Mouse (Mus musculus): ENCODE measurements around the gene Frmpd3. TPM values are rescaled to one million over a fixed set of nuclear protein-coding genes. Genes with fewer than 3 reads are reported as not detected.

Gene Frmpd3
- polyA plus RNA-seq, 1 experiment from 2014 or later = 3.9 TPM

DNA sequence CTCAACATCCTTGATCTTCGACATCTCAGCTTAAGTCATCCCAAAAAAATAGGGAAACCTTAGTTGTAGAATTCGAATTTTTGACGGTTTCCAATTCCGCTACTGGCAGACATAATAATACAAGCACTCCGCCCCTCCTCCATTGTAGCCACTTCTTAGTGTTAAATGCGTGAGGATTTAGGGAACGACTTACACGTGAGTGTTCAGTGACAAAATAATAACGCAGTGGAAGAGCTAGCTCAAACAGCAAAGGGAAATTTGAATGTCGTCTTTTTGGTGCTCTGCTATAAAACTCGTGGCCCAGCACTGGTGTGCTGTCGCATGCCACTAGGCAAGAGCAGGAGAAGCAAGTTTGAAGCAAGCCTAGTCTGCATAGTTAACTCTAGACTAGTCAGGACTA, 115.4 kb downstream of the Frmpd3 start:
- no peaks in the 10 kb centered on the region for H3K36me3 ChIP-seq
- H3K4me3 ChIP-seq = peak overlapping the region; percentile 53
- H3K27ac ChIP-seq = no peak overlapping the region
- 16% methylated on average over 12 of the region's 12 CpGs for WGBS
- H3K9me3 ChIP-seq = no peaks in the 10 kb centered on the region
- ATAC-seq (ENCODE audit: low FRiP score, low read depth) = 0 out of 2 replicates have a peak, but pooled peaks have one; percentile 18
- H3K4me1 ChIP-seq = no peaks in the 10 kb centered on the region
- peak overlapping the region; percentile 60 for H3K4me2 ChIP-seq (replicated peaks)
- no peak overlapping the region for H3K9ac ChIP-seq
- no peaks in the 10 kb centered on the region; the same call in 1 of the 2 replicates for H3K27me3 ChIP-seq (replicated peaks)

DNA sequence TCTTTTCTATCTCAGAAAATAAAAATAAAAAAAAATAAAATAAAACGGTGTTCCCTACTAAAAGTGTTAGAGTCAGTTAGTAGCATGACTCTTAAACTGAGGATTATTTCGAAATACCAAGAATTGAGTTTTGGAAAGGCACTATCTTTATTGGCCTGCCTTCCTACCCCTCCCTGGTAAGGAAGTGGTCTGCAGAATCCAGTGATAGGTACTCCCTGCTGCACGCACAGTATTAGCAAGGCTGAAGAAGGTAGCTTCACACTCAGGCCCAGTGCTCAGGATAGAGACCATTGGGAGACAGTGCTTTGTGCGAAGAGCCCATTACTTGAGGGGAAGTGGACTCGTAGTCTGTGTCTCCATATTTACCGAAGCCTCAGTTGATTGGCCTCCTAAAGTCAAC, 136.2 kb downstream of the Frmpd3 start:
- no peaks in the 10 kb centered on the region for H3K4me1 ChIP-seq
- WGBS = 87% methylated on average over 6 of the region's 6 CpGs
- H3K9me3 ChIP-seq = no peaks in the 10 kb centered on the region
- no peak overlapping the region for H3K4me2 ChIP-seq (replicated peaks)
- peaks cover 3% of the 10 kb centered on the region; the same call in 1 of the 2 replicates for H3K36me3 ChIP-seq
- no peak overlapping the region for H3K27ac ChIP-seq
- no peak overlapping the region for H3K9ac ChIP-seq
- H3K27me3 ChIP-seq (replicated peaks) = no peaks in the 10 kb centered on the region
- H3K4me3 ChIP-seq = no peak overlapping the region
- ATAC-seq (ENCODE audit: low FRiP score, low read depth) = no peak

- peaks cover 3% of the 10 kb centered on the region; the same call in 1 of the 2 replicates for H3K36me3 ChIP-seq
- no peaks in the 10 kb centered on the region for H3K27me3 ChIP-seq (replicated peaks)
- WGBS = 51% methylated on average over 4 of the region's 5 CpGs
Measured at GRCm38 (mm10) chrX:140479171-140479570, 137.1 kb downstream of the Frmpd3 start.

More at GRCm38 (mm10) chrX:140479171-140479570, 137.1 kb downstream of the Frmpd3 start:
- no peak overlapping the region for H3K4me3 ChIP-seq
- H3K9ac ChIP-seq = no peak overlapping the region
- H3K4me2 ChIP-seq (replicated peaks) = no peak overlapping the region
- no peaks in the 10 kb centered on the region for H3K9me3 ChIP-seq
- no peaks in the 10 kb centered on the region for H3K4me1 ChIP-seq
- no peak for ATAC-seq (ENCODE audit: low FRiP score, low read depth)
- H3K27ac ChIP-seq = no peak overlapping the region

MicroRNAs encoded within 50 kb of the gene (microRNA counts, 519-probe panel; counts per million panel counts)
- 342 counts per million, percentile 67 among the panel's probes with 10 or more counts for microRNA mmu-miR-3475

Small RNA genes within 50 kb of the gene (microRNA-seq; reads per million reads assigned to microRNA genes)
- 62.3 reads per million, percentile 46 among the genes with 10 or more reads in this experiment for gene Mir3475

Other genes starting within 250 kb of the Frmpd3 start
- gene Prps1, start 114.3 kb downstream of the Frmpd3 start, polyA plus RNA-seq (2016; fragmentation: Nextera tagmentation; extraction: Ambion mirVana) = 66.0 and 69.5 TPM in 2 replicates

All from neural tube, embryonic 12.5 days (tissue).